23 mouse cellular contexts compared by ENCODE assay signal in genomic region chr5:29845038-29845437, GRCm38 (mm10).
DNase-seq lines count a peak whose midpoint lies in the region; ATAC-seq and TF ChIP-seq lines count a peak whose summit lies in the region.
"Had no signal": no experiment of that assay in that cellular context is flagged by ENCODE, and none has a peak within 500 bp of the region (broad histone marks: within the 10 kb centered on the region; RNA-seq: fewer than 3 reads in every experiment).

No protein-coding gene starts in this region.

- 18% methylated on average over 3 of the region's 3 CpGs for WGBS in liver, postnatal 0 days (ENCODE audit: insufficient replicate concordance)

- H3K27me3 ChIP-seq in liver, postnatal 0 days (ENCODE audit: insufficient read depth, low read length): no peaks in the 10 kb centered on the region
- H3K27me3 ChIP-seq: embryonic facial prominence, embryonic 12.5 days; heart, embryonic 13.5 days; hindbrain, embryonic 15.5 days had no signal

- no peak overlapping the region for H3K9ac ChIP-seq in liver, postnatal 0 days (replicated peaks)
- H3K9ac ChIP-seq: embryonic facial prominence, embryonic 12.5 days; heart, embryonic 13.5 days; hindbrain, embryonic 15.5 days; liver, embryonic 14.5 days had no signal

- TF ChIP-seq CTCF in liver, postnatal 0 days (IDR thresholded peaks at IDR 0.05; ENCODE audit: low read depth): no peak

- no peaks in the 10 kb centered on the region; the same call in 1 of the 2 replicates for H3K4me1 ChIP-seq in liver, postnatal 0 days (ENCODE audit: insufficient read depth)
- H3K4me1 ChIP-seq: embryonic facial prominence, embryonic 12.5 days; hindbrain, embryonic 15.5 days; limb, embryonic 10.5 days; midbrain, embryonic 10.5 days had no signal

- TF ChIP-seq EP300 in liver, postnatal 0 days (IDR thresholded peaks at IDR 0.05; ENCODE audit: low read depth): peak; percentile 20; the same call in 1 of the 2 replicates

- DNase-seq in heart, adult 11 months: peak; percentile 91
- no peak for DNase-seq in heart, postnatal 25 days (ENCODE audit: low spot score)
- peak; percentile 48 for DNase-seq in layer of hippocampus, adult 9-11 months
- DNase-seq in layer of hippocampus, adult 11-12 months (ENCODE audit: low spot score): no peak
- peak; percentile 32 for DNase-seq in brain, adult 2 months (ENCODE audit: low read depth, low spot score)
- DNase-seq in liver, postnatal 0 days: no peak
- DNase-seq in cerebellum, adult 9-10 months: no peak
- DNase-seq: adrenal gland, postnatal 25 days; cerebellum, adult 2 months; gastrocnemius, postnatal 36 days; heart, postnatal 36 days; right cerebral cortex, postnatal 14 days had no signal

- ATAC-seq in liver, postnatal 0 days: peak; percentile 71
- no peak for ATAC-seq in erythroid progenitor cell, adult 5-6 weeks (replicated peaks; ENCODE audit: low FRiP score, poor library complexity, severe bottlenecking)
- ATAC-seq: forebrain, embryonic 16.5 days; intestine, postnatal 0 days had no signal

- intact Hi-C loops in heart, postnatal 25 days (cut with DNase I): no loop called here

- no peaks in the 10 kb centered on the region for H3K9me3 ChIP-seq in liver, postnatal 0 days (ENCODE audit: low read length)
- H3K9me3 ChIP-seq: embryonic facial prominence, embryonic 12.5 days; G1E; heart, embryonic 13.5 days; hindbrain, embryonic 15.5 days; limb, embryonic 10.5 days; midbrain, embryonic 10.5 days had no signal

- H3K4me3 ChIP-seq in liver, postnatal 0 days (ENCODE audit: low read depth, low read length): no peak overlapping the region
- H3K4me3 ChIP-seq: embryonic facial prominence, embryonic 12.5 days; heart, embryonic 13.5 days; hindbrain, embryonic 15.5 days; left cerebral cortex, adult 2 months; limb, embryonic 10.5 days; midbrain, embryonic 10.5 days had no signal

- no peaks in the 10 kb centered on the region for H3K36me3 ChIP-seq in liver, postnatal 0 days (replicated peaks; ENCODE audit: insufficient read depth, low read length)
- H3K36me3 ChIP-seq: embryonic facial prominence, embryonic 12.5 days; G1E; heart, embryonic 13.5 days; hindbrain, embryonic 15.5 days; limb, embryonic 10.5 days; midbrain, embryonic 10.5 days had no signal

- H3K27ac ChIP-seq in liver, postnatal 0 days (ENCODE audit: low read depth): no peak overlapping the region
- H3K27ac ChIP-seq: embryonic facial prominence, embryonic 12.5 days; heart, embryonic 13.5 days; hindbrain, embryonic 15.5 days; left cerebral cortex, adult 2 months; limb, embryonic 10.5 days; liver, embryonic 14.5 days; midbrain, embryonic 10.5 days had no signal

- H3K4me2 ChIP-seq in liver, postnatal 0 days (ENCODE audit: low read depth, low read length): no peak overlapping the region
- H3K4me2 ChIP-seq: embryonic facial prominence, embryonic 12.5 days; heart, embryonic 13.5 days; hindbrain, embryonic 15.5 days had no signal

Comparison
In these comparisons a context has a peak if more than half of its experiments do, and no peak if none do; other contexts are left out.
1. DNase-seq: peak in heart, adult 11 months (single experiment), layer of hippocampus, adult 9-11 months (single experiment) and brain, adult 2 months (single experiment); none in heart, postnatal 25 days (single experiment), layer of hippocampus, adult 11-12 months (single experiment), liver, postnatal 0 days (single experiment) and cerebellum, adult 9-10 months (single experiment).